Mouse (Mus musculus): Measurements from ENCODE around the gene Lsm4.

Gene Lsm4

GRCm38 (mm10) chr8:70681410-70681809 lies 8.4 kb downstream of the Lsm4 start:
- DNase-seq, result no peak

GRCm38 (mm10) chr8:70682193-70682592 lies 9.1 kb downstream of the Lsm4 start:
- peak; percentile 84 for DNase-seq

- no peak for DNase-seq
Measured at GRCm38 (mm10) chr8:70682692-70683091, 9.6 kb downstream of the Lsm4 start.

- DNase-seq, result peak; percentile 95
Measured at GRCm38 (mm10) chr8:70684291-70684690, 11.2 kb downstream of the Lsm4 start.

GRCm38 (mm10) chr8:70687576-70687975 lies 14.5 kb downstream of the Lsm4 start:
- no peak for DNase-seq

GRCm38 (mm10) chr8:70688136-70688535 lies 15.1 kb downstream of the Lsm4 start:
- no peak for DNase-seq

GRCm38 (mm10) chr8:70689892-70690390 lies 16.9 kb downstream of the Lsm4 start:
- no peak for DNase-seq

GRCm38 (mm10) chr8:70691230-70691629 lies 18.2 kb downstream of the Lsm4 start:
- DNase-seq, result no peak

- DNase-seq, result no peak
Measured at GRCm38 (mm10) chr8:70691727-70692231, 18.7 kb downstream of the Lsm4 start.

- no peak for DNase-seq
Measured at GRCm38 (mm10) chr8:70693636-70694035, 20.6 kb downstream of the Lsm4 start.

- DNase-seq, result no peak
Measured at GRCm38 (mm10) chr8:70695318-70696018, 22.4 kb downstream of the Lsm4 start.

GRCm38 (mm10) chr8:70696019-70696885 lies 23.2 kb downstream of the Lsm4 start:
- no peak for DNase-seq

GRCm38 (mm10) chr8:70696946-70697345 lies 23.9 kb downstream of the Lsm4 start:
- DNase-seq, result no peak

- DNase-seq, result no peak
Measured at GRCm38 (mm10) chr8:70697366-70698250, 24.6 kb downstream of the Lsm4 start.

GRCm38 (mm10) chr8:70698310-70699109 lies 25.5 kb downstream of the Lsm4 start, which contains the start of gene Jund:
Jund (plus strand) TSS chr8:70698949.
- DNase-seq, result peak; percentile 98

- DNase-seq, result peak; percentile 40
Measured at GRCm38 (mm10) chr8:70699116-70699833, 26.2 kb downstream of the Lsm4 start.

GRCm38 (mm10) chr8:70699834-70700554 lies 26.9 kb downstream of the Lsm4 start:
- peak; percentile 81 for DNase-seq

- peak; percentile 89 for DNase-seq
Measured at GRCm38 (mm10) chr8:70700555-70700922, 27.5 kb downstream of the Lsm4 start.

- no peak for DNase-seq
Measured at GRCm38 (mm10) chr8:70701048-70701981, 28.3 kb downstream of the Lsm4 start.
